Mouse (Mus musculus) CD8-positive naive resting alpha-beta T cell, adult 2 months (primary cell): ENCODE measurements at regions not wholly inside any gene's neighbourhood (a gene's known extent, or its start where the extent isn't known, plus 50 kb on each side); places are given as distances from the start of the nearest gene placed in this dataset.

Source experiments
- DNase-seq, 2 experiments: peaks; one replicate each; pipeline ENCODE4 v3.0.0; 2022; ENCODE audit warnings: low read depth in 2 of 2, low spot score in 2 of 2

GRCm38 (mm10) chr7:75398904-75399724 lies 56.2 kb upstream of the Akap13 start:
- DNase-seq, result peak; percentile 27 to 51

GRCm38 (mm10) chr7:75400471-75400870 lies 54.9 kb upstream of the Akap13 start:
- no peak for DNase-seq

- DNase-seq, result no peak
Measured at GRCm38 (mm10) chr7:75404955-75405354, 50.4 kb upstream of the Akap13 start.
